Mouse (Mus musculus) E14TG2a.4 (cell line): ENCODE measurements around the gene Xiap.

Source experiments
- H3K27me3 ChIP-seq: 2 replicates; pipeline ENCODE4 v1.6.1; 2014; ENCODE audit warnings: low read length, control low read depth; ENCODE audit not compliant: insufficient read depth
- H3K36me3 ChIP-seq: 2 replicates; pipeline ENCODE4 v1.6.1; 2014; ENCODE audit warnings: low read length, control low read depth; ENCODE audit not compliant: insufficient read depth
- H3K4me1 ChIP-seq: replicated peaks from 2 replicates; pipeline ENCODE4 v1.6.1; 2014; ENCODE audit warnings: low read depth, low read length, control low read depth
- H3K4me3 ChIP-seq: replicated peaks from 2 replicates; pipeline ENCODE4 v1.5.1; 2014; ENCODE audit warnings: mild to moderate bottlenecking, low read length
- H3K9me3 ChIP-seq: 2 replicates; pipeline ENCODE4 v1.6.1; 2014; ENCODE audit warnings: low read length, control low read depth
- CTCF ChIP-seq: conservative IDR thresholded peaks from 2 replicates; pipeline ENCODE4 v1.5.1; 2014; ENCODE audit warnings: low read length
- NANOG ChIP-seq: IDR thresholded peaks from 2 replicates; pipeline ENCODE4 v1.6.1; 2014; ENCODE audit warnings: borderline replicate concordance, low read length, mixed read lengths
- POU5F1 ChIP-seq: IDR thresholded peaks from 2 replicates; pipeline ENCODE4 v1.6.1; 2014; ENCODE audit warnings: low read length, borderline replicate concordance

Gene Xiap

GRCm38 (mm10) chrX:42151024-42151754 is 91.7 kb downstream of the Xiap start:
- peaks cover 17% of the 10 kb centered on the region for H3K4me1 ChIP-seq
- no peaks in the 10 kb centered on the region for H3K36me3 ChIP-seq
- no peaks in the 10 kb centered on the region for H3K27me3 ChIP-seq
- H3K4me3 ChIP-seq, result peak overlapping the region; percentile 76
- no peaks in the 10 kb centered on the region for H3K9me3 ChIP-seq
- TF ChIP-seq NANOG, result no peak
- TF ChIP-seq CTCF, result no peak
- no peak for TF ChIP-seq POU5F1

- peaks cover 17% of the 10 kb centered on the region for H3K4me1 ChIP-seq
- no peaks in the 10 kb centered on the region for H3K36me3 ChIP-seq
- no peaks in the 10 kb centered on the region for H3K27me3 ChIP-seq
- no peaks in the 10 kb centered on the region for H3K9me3 ChIP-seq
- peak overlapping the region; percentile 76 for H3K4me3 ChIP-seq
- TF ChIP-seq POU5F1 (no peak), CTCF (no peak)
Observed at GRCm38 (mm10) chrX:42151903-42152369, 92.5 kb downstream of the Xiap start.

- TF ChIP-seq CTCF (no peak), NANOG (no peak), POU5F1 (no peak)
- H3K9me3 ChIP-seq, result no peaks in the 10 kb centered on the region
- H3K36me3 ChIP-seq, result no peaks in the 10 kb centered on the region
- peaks cover 17% of the 10 kb centered on the region for H3K4me1 ChIP-seq
- no peaks in the 10 kb centered on the region for H3K27me3 ChIP-seq
- no peak overlapping the region for H3K4me3 ChIP-seq
Observed at GRCm38 (mm10) chrX:42153056-42153455, 93.6 kb downstream of the Xiap start.
